Mouse (Mus musculus) lung, embryonic 16.5 days (tissue): ENCODE measurements around the gene Cbarp. TPM values are rescaled to one million over a fixed set of nuclear protein-coding genes. Genes with fewer than 3 reads are reported as not detected.
A peak's percentile ranks its signal among the peaks of the same experiment; 100 is the strongest.

Experiments used
- ATAC-seq: fragments of 200-750 bp; cut with Nextera tagmentation; 2 replicates; pipeline ENCODE4 v1.8.0; 2017; ENCODE audit warnings: low read depth, mild to moderate bottlenecking, moderate library complexity
- H3K27ac ChIP-seq: fragments of 300-500 bp; sonication (generic); 2 replicates; pipeline ENCODE4 v1.5.1; 2014; ENCODE audit warnings: mild to moderate bottlenecking, control low read depth, low read length
- H3K27me3 ChIP-seq: fragments of 300-500 bp; sonication (generic); 2 replicates; pipeline ENCODE4 v1.6.1; 2014; ENCODE audit warnings: low read depth, low read length, mixed read lengths; ENCODE audit not compliant: control insufficient read depth, insufficient read depth
- H3K36me3 ChIP-seq: fragments of 300-500 bp; sonication (generic); 2 replicates; pipeline ENCODE4 v1.6.1; 2014; ENCODE audit warnings: low read length; ENCODE audit not compliant: control insufficient read depth, insufficient read depth
- H3K4me1 ChIP-seq: fragments of 300-500 bp; sonication (generic); replicated peaks from 2 replicates; pipeline ENCODE4 v1.6.1; 2014; ENCODE audit warnings: low read length, mixed read lengths; ENCODE audit not compliant: control insufficient read depth, insufficient read depth
- H3K4me2 ChIP-seq: fragments of 300-500 bp; sonication (generic); 2 replicates; pipeline ENCODE4 v1.6.1; 2014; ENCODE audit warnings: low read depth, low read length, control low read depth
- H3K4me3 ChIP-seq: fragments of 300-500 bp; sonication (generic); 2 replicates; pipeline ENCODE4 v1.5.1; 2014; ENCODE audit warnings: mild to moderate bottlenecking, low read length, control low read depth
- H3K9ac ChIP-seq: fragments of 300-500 bp; sonication (generic); 2 replicates; pipeline ENCODE4 v1.6.1; 2014; ENCODE audit warnings: low read length, control low read depth
- H3K9me3 ChIP-seq: fragments of 300-500 bp; sonication (generic); 2 replicates; pipeline ENCODE4 v1.6.1; 2016; ENCODE audit warnings: low read length; ENCODE audit not compliant: control insufficient read depth
- WGBS: fragments of 180-500 bp; shearing (Covaris S2); extraction: QIAGEN DNeasy Blood & Tissue Kit; methylation state at CpG from one replicate; pipeline ENCODE4 v1.1.7; 2014; 5-methylcytosine and 5-hydroxymethylcytosine counted together
- polyA plus RNA-seq: library from polyadenylated mRNA; unstranded; fragments of >200 nt; fragmentation: Nextera tagmentation; extraction: Ambion mirVana; gene quantifications from 2 replicates; pipeline ENCODE4 v1.2.1, GENCODE M21; 2015

The Cbarp gene
- polyA plus RNA-seq, 1 experiment from 2014 or later: 3.9 TPM

DNA sequence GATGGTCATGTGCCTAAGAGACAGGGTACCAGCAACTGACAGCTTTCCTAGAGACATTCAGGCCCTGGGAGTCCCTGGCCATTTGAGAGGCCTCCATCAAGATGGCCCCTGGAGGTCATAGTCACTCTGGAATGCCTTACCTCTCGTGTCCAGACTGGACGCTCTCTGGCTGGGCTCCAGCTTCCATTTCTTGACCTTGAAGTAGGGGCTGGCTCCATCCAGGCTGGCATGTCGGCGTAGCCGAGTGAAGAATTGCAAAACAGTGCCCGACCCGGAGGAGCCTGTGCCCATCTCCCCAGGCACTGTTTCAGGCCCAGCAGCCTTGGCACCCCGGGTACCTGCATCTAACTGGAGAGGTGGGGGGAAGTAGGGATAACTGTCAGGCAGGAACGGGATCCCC is 6.2 kb downstream of the Cbarp start:
- 80% methylated on average over 9 of the region's 9 CpGs for WGBS

GRCm38 (mm10) chr10:80133226-80133849 is 7.3 kb downstream of the Cbarp start:
- 57% methylated on average over 8 of the region's 8 CpGs for WGBS

More for the DNA sequence above, 6.2 kb downstream of the Cbarp start:
- H3K9me3 ChIP-seq: no peaks in the 10 kb centered on the region
- H3K4me3 ChIP-seq: no peak overlapping the region
- peaks cover 29% of the 10 kb centered on the region for H3K4me1 ChIP-seq
- H3K4me2 ChIP-seq: no peak overlapping the region
- peaks cover 34% of the 10 kb centered on the region for H3K27me3 ChIP-seq
- peaks cover 26% of the 10 kb centered on the region for H3K36me3 ChIP-seq
- no peak overlapping the region for H3K9ac ChIP-seq
- no peak overlapping the region for H3K27ac ChIP-seq
- no peak for ATAC-seq

DNA sequence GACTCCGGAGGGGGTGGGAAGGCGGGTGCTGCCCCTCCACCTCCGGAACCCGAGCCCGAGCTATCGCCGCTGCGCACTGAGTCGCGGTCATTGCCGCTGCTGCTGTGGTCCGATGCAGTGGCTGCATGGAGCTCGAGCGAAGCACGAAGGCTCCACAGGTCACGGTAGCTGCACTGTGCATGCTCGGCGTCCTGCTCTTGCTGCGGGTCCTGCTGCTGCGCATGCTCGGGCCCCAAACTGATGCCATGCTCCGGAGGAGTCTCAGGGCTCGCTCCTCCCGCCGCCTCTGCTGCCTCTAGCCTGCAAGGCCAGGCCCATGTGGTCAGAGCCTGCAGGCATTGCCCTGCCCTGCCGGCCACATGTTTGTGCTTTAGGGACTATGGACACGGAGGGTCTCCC is 8.7 kb downstream of the Cbarp start:
- peaks cover 10% of the 10 kb centered on the region; the same call in 1 of the 2 replicates for H3K4me1 ChIP-seq
- H3K4me2 ChIP-seq: no peak overlapping the region
- no peak overlapping the region for H3K9ac ChIP-seq
- H3K27me3 ChIP-seq: peaks cover 16% of the 10 kb centered on the region
- H3K9me3 ChIP-seq: no peaks in the 10 kb centered on the region
- no peak overlapping the region for H3K4me3 ChIP-seq
- WGBS: 56% methylated on average over 27 of the region's 27 CpGs
- no peak for ATAC-seq
- peaks cover 45% of the 10 kb centered on the region for H3K36me3 ChIP-seq
- H3K27ac ChIP-seq: no peak overlapping the region

More at GRCm38 (mm10) chr10:80133226-80133849, 7.3 kb downstream of the Cbarp start:
- no peak for ATAC-seq
- H3K27me3 ChIP-seq: peaks cover 28% of the 10 kb centered on the region
- no peaks in the 10 kb centered on the region for H3K9me3 ChIP-seq
- H3K4me1 ChIP-seq: peaks cover 22% of the 10 kb centered on the region
- H3K36me3 ChIP-seq: peaks cover 33% of the 10 kb centered on the region
- no peak overlapping the region for H3K27ac ChIP-seq
- no peak overlapping the region; the same call in 1 of the 2 replicates for H3K9ac ChIP-seq
- no peak overlapping the region for H3K4me3 ChIP-seq
- H3K4me2 ChIP-seq: no peak overlapping the region

DNA sequence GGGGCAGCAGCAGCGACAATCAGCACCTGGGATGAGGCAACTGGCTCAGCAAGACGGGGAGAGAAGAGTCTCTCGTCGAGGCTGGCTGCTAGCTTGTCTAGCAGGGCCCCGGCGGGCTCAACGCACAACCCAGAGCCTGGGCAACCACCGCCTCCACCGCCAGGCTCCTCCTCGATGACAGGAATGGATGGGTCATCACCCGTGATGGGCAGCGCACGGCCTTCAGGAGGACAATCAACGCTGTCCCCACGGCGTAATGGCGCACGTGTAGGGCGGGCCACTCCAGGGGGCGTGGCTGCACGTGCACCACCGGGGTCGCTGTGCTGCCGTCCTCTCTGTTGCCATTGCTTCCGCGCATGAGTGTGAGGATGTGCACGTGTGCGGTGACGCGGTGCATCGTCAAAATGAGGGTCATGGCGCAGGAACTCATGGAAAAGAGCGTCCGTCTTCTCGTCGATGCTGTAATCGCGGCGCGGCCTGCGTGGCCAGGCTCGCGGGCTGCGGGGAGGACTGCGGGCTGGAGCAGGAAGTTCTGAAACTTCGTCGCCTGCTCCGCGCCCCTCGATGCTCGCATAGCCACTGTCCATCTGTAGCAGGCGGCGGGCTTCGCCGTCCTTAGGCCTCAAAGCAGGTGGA is 9.2 kb downstream of the Cbarp start:
- Histone ChIP-seq H3K36me3 (peaks cover 48% of the 10 kb centered on the region), H3K9me3 (no peaks in the 10 kb centered on the region), H3K4me3 (no peak overlapping the region), H3K4me2 (peak overlapping the region; percentile 16; the same call in 1 of the 2 replicates), H3K27me3 (peaks cover 11% of the 10 kb centered on the region), H3K27ac (no peak overlapping the region), H3K9ac (no peak overlapping the region), H3K4me1 (peaks cover 7% of the 10 kb centered on the region; the same call in 1 of the 2 replicates)
- no peak for ATAC-seq
- WGBS: 27% methylated on average over 55 of the region's 55 CpGs

GRCm38 (mm10) chr10:80130403-80131031 is 10.1 kb downstream of the Cbarp start:
- Histone ChIP-seq H3K27ac (no peak overlapping the region), H3K9ac (no peak overlapping the region), H3K9me3 (no peaks in the 10 kb centered on the region), H3K4me1 (peaks cover 4% of the 10 kb centered on the region; the same call in 1 of the 2 replicates), H3K4me3 (no peak overlapping the region), H3K36me3 (peaks cover 52% of the 10 kb centered on the region), H3K4me2 (no peak overlapping the region), H3K27me3 (peaks cover 4% of the 10 kb centered on the region; the same call in 1 of the 2 replicates)
- 69% methylated on average over 18 of the region's 18 CpGs for WGBS
- no peak for ATAC-seq

DNA sequence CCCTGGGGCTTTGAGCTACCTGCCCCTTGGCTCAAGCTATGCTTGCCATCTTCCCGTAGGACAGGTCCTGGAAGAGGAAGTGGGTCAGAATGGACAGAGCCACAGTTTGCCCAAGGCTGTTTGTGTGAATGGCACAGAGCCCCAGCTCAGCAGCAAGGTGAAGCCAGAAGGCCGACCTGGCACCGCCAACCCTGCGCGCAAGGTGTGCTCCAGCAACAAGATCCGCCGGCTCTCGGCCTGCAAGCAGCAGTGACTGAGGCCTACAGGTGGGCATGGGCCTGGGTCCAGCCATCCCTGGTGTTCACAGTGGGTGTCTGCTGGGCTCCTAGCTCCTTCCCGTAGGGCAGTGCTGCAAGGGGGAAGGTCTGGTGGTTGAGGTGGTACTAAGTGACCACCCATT is 10.8 kb downstream of the Cbarp start:
- no peaks in the 10 kb centered on the region for H3K9me3 ChIP-seq
- ATAC-seq: no peak
- no peak overlapping the region for H3K9ac ChIP-seq
- H3K4me3 ChIP-seq: no peak overlapping the region
- no peaks in the 10 kb centered on the region for H3K27me3 ChIP-seq
- H3K27ac ChIP-seq: no peak overlapping the region
- H3K36me3 ChIP-seq: peaks cover 49% of the 10 kb centered on the region
- WGBS: 86% methylated on average over 9 of the region's 9 CpGs
- no peak overlapping the region for H3K4me2 ChIP-seq
- H3K4me1 ChIP-seq: peaks cover 4% of the 10 kb centered on the region; the same call in 1 of the 2 replicates

- Histone ChIP-seq H3K4me2 (no peak overlapping the region), H3K36me3 (peaks cover 51% of the 10 kb centered on the region), H3K27ac (no peak overlapping the region), H3K27me3 (no peaks in the 10 kb centered on the region), H3K9me3 (no peaks in the 10 kb centered on the region), H3K4me1 (no peaks in the 10 kb centered on the region; the same call in 1 of the 2 replicates), H3K4me3 (no peak overlapping the region), H3K9ac (no peak overlapping the region)
- ATAC-seq: no peak
- WGBS: 93% methylated on average over 8 of the region's 8 CpGs
Observed at GRCm38 (mm10) chr10:80127920-80128319, 12.7 kb downstream of the Cbarp start.

DNA sequence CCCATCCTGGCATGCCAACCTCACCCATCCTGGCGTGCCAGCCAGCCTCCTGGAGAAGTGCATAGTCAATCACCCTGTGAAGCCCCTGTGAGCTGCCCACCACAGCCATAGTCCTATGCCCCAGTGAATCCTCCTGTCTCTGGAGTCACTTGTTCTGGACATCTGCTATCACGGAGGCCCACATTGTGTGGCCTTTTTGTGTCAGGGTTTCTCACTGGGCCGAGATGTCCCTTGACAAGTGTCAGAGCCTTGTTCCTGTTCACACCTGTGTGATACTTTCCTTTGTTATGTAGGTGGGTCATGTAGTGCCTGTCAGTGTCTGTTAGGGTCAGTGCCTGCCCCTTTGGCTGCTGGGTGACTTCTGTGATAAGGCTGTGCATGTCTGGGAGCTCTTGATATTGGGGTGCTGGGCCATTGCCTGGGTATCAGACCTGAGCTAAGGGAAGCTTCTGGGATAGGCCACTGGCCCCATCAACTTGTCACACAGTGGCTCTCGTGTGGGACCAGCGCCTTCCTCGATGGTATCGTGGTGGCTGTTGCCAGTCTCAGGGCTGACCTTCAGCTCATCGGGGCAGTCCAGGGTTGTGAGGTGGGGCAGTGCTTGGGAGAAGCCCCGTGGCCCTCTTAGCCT is 16.6 kb downstream of the Cbarp start:
- no peak for ATAC-seq
- Histone ChIP-seq H3K4me2 (no peak overlapping the region), H3K9ac (no peak overlapping the region), H3K27me3 (no peaks in the 10 kb centered on the region), H3K36me3 (peaks cover 40% of the 10 kb centered on the region), H3K4me3 (no peak overlapping the region), H3K9me3 (no peaks in the 10 kb centered on the region), H3K4me1 (peaks cover 3% of the 10 kb centered on the region), H3K27ac (no peak overlapping the region)
- 87% methylated on average over 9 of the region's 9 CpGs for WGBS

DNA sequence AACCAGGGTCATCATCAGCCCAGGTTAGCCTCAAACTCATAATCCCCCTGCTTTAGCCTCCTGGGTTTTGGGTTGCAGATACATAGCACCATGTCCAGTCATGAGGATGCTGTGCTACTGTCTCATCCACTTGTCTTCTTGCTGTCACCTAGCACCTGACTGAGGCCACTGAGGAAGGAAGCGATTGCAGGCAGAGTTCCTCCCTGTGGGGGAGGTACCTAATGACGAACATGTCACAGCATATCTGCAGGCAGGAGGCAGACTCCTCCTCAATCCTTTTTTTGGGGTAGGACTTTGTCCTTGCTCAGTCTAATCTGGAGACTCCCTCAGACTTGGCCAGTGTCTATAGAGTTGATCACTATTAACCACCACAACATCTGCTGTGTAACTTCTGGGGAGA is 19.0 kb downstream of the Cbarp start:
- peaks cover 21% of the 10 kb centered on the region for H3K36me3 ChIP-seq
- WGBS: 87% methylated on average over 2 of the region's 2 CpGs

More for the DNA sequence above, 19.0 kb downstream of the Cbarp start:
- no peak overlapping the region for H3K4me3 ChIP-seq
- H3K27me3 ChIP-seq: no peaks in the 10 kb centered on the region
- no peaks in the 10 kb centered on the region for H3K9me3 ChIP-seq
- ATAC-seq: no peak
- no peak overlapping the region for H3K9ac ChIP-seq
- H3K4me1 ChIP-seq: peaks cover 15% of the 10 kb centered on the region
- no peak overlapping the region for H3K27ac ChIP-seq
- no peak overlapping the region for H3K4me2 ChIP-seq
